Mouse (Mus musculus) CH12.LX (cell line): ENCODE measurements around the gene Ern1. TPM values are rescaled to one million over a fixed set of nuclear protein-coding genes. Genes with fewer than 3 reads are reported as not detected.

ENCODE experiments used
- DNase-seq: peaks from one replicate; pipeline ENCODE4 v3.0.0-alpha.2; 2013; ENCODE audit errors: extremely low read depth
- H3K27ac ChIP-seq: 2 replicates; pipeline ENCODE4 v1.5.1; 2012; ENCODE audit warnings: low read depth, mild to moderate bottlenecking, control low read depth, moderate library complexity; ENCODE audit not compliant: insufficient read depth
- H3K27me3 ChIP-seq: replicated peaks from 2 replicates; pipeline ENCODE3; 2012; ENCODE audit warnings: inconsistent platforms
- H3K36me3 ChIP-seq, 2 experiments: replicated peaks in 1 of 2; 2 replicates each; pipeline versions ENCODE3 to v1.6.1; 2012; ENCODE audit warnings: inconsistent platforms in 1 of 2, low read length in 1 of 2, mild to moderate bottlenecking in 1 of 2, mixed read lengths in 1 of 2, moderate library complexity in 1 of 2; ENCODE audit not compliant: control insufficient read depth in 1 of 2, insufficient read depth in 1 of 2
- H3K4me1 ChIP-seq, 2 experiments: 2 replicates each; pipeline ENCODE4 v1.6.1; 2012; ENCODE audit warnings: inconsistent platforms in 1 of 2, moderate library complexity in 1 of 2; ENCODE audit not compliant: insufficient read depth in 2 of 2, control insufficient read depth in 1 of 2
- H3K4me2 ChIP-seq: 2 replicates; pipeline ENCODE4 v1.6.1; 2012; ENCODE audit warnings: low read depth, mild to moderate bottlenecking, control low read depth; ENCODE audit not compliant: poor library complexity, insufficient read depth, severe bottlenecking
- H3K4me3 ChIP-seq, 3 experiments: fragments of 150-350 bp in 1 of 3; sonication (generic) in 1 of 3; replicated peaks in 1 of 3; 2 replicates each; pipeline versions ENCODE3 to v1.5.1; 2011 to 2012; ENCODE audit warnings: low read depth in 2 of 3, low read length in 2 of 3, mild to moderate bottlenecking in 2 of 3, moderate library complexity in 2 of 3, control low read depth in 1 of 3, improper control_type of control experiment in 1 of 3, inconsistent platforms in 1 of 3, mixed read lengths in 1 of 3; ENCODE audit not compliant: poor library complexity in 1 of 3
- H3K79me2 ChIP-seq: replicated peaks from 2 replicates; pipeline ENCODE4 v1.6.1; 2012; ENCODE audit warnings: mild to moderate bottlenecking, moderate library complexity; ENCODE audit not compliant: control insufficient read depth, poor library complexity, insufficient read depth, severe bottlenecking; ENCODE audit errors: extremely low read depth
- H3K9ac ChIP-seq: 2 replicates; pipeline ENCODE4 v1.6.1; 2012; ENCODE audit warnings: low read depth, mild to moderate bottlenecking, control low read depth, moderate library complexity; ENCODE audit not compliant: insufficient read depth
- H3K9me3 ChIP-seq: replicated peaks from 2 replicates; pipeline ENCODE3; 2012; ENCODE audit warnings: low read length, inconsistent platforms, mixed read lengths
- CTCF ChIP-seq, 2 experiments: IDR thresholded peaks in 1 of 2; conservative IDR thresholded peaks in 1 of 2; 2 replicates each; pipeline ENCODE4 v1.5.1; 2011 to 2012; ENCODE audit warnings: low read depth in 2 of 2, low read length in 2 of 2, improper control_type of control experiment in 1 of 2, inconsistent platforms in 1 of 2, mild to moderate bottlenecking in 1 of 2, moderate library complexity in 1 of 2
- E2F4 ChIP-seq: IDR thresholded peaks from 2 replicates; pipeline ENCODE4 v1.6.1; 2011; ENCODE audit warnings: low read depth, low read length, improper control_type of control experiment; ENCODE audit not compliant: insufficient replicate concordance
- EP300 ChIP-seq: IDR thresholded peaks from 2 replicates; pipeline ENCODE4 v1.6.1; 2011; ENCODE audit warnings: low read length, improper control_type of control experiment
- ETS1 ChIP-seq: conservative IDR thresholded peaks from 2 replicates; pipeline ENCODE4 v1.6.1; 2012; ENCODE audit warnings: low read depth, mild to moderate bottlenecking, inconsistent platforms, low read length, improper control_type of control experiment, moderate library complexity
- GABPA ChIP-seq: IDR thresholded peaks from 2 replicates; pipeline ENCODE4 v1.6.1; 2012; ENCODE audit warnings: low read depth, low read length, improper control_type of control experiment, inconsistent platforms; ENCODE audit not compliant: insufficient replicate concordance
- HCFC1 ChIP-seq: IDR thresholded peaks from 2 replicates; pipeline ENCODE4 v1.6.1; 2012; ENCODE audit warnings: low read depth, mild to moderate bottlenecking, inconsistent platforms, low read length, improper control_type of control experiment
- JUND ChIP-seq: conservative IDR thresholded peaks from 2 replicates; pipeline ENCODE4 v1.6.1; 2011; ENCODE audit warnings: low read depth, low read length, improper control_type of control experiment
- MAFK ChIP-seq: IDR thresholded peaks from 2 replicates; pipeline ENCODE4 v1.6.1; 2011; ENCODE audit warnings: low read length, improper control_type of control experiment; ENCODE audit not compliant: insufficient replicate concordance
- MAX ChIP-seq: IDR thresholded peaks from 2 replicates; pipeline ENCODE4 v1.6.1; 2011; ENCODE audit warnings: low read length, improper control_type of control experiment
- MAZ ChIP-seq: IDR thresholded peaks from 2 replicates; pipeline ENCODE4 v1.6.1; 2012; ENCODE audit warnings: low read depth, mild to moderate bottlenecking, inconsistent platforms, low read length, improper control_type of control experiment, moderate library complexity
- MEF2A ChIP-seq: IDR thresholded peaks from 2 replicates; pipeline ENCODE4 v1.6.1; 2014; ENCODE audit warnings: low read depth, mild to moderate bottlenecking, inconsistent platforms, low read length, improper control_type of control experiment, borderline replicate concordance
- POLR2A ChIP-seq: IDR thresholded peaks from 2 replicates; pipeline ENCODE4 v1.6.1; 2011; ENCODE audit warnings: low read depth, mild to moderate bottlenecking, improper control_type of control experiment, low read length
- POLR2AphosphoS2 ChIP-seq: IDR thresholded peaks from 2 replicates; pipeline ENCODE4 v1.6.1; 2011; ENCODE audit warnings: low read depth, low read length, improper control_type of control experiment
- RAD21 ChIP-seq: IDR thresholded peaks from 2 replicates; pipeline ENCODE4 v1.6.1; 2011; ENCODE audit warnings: low read depth, mild to moderate bottlenecking, low read length, improper control_type of control experiment, moderate library complexity
- SIN3A ChIP-seq: IDR thresholded peaks from 2 replicates; pipeline ENCODE4 v1.6.1; 2012; ENCODE audit warnings: low read length, improper control_type of control experiment, inconsistent platforms
- TBP ChIP-seq: conservative IDR thresholded peaks from 2 replicates; pipeline ENCODE4 v1.6.1; 2011; ENCODE audit warnings: low read depth, low read length, improper control_type of control experiment
- ZMIZ1 ChIP-seq: IDR thresholded peaks from 2 replicates; pipeline ENCODE4 v1.6.1; 2012; ENCODE audit warnings: low read depth, mild to moderate bottlenecking, inconsistent platforms, low read length, improper control_type of control experiment
- ZNF384 ChIP-seq: IDR thresholded peaks from 2 replicates; pipeline ENCODE4 v1.6.1; 2012; ENCODE audit warnings: low read depth, low read length, improper control_type of control experiment, inconsistent platforms
- dilution Hi-C: fragments of 300-500 bp; cut with MboI; formaldehyde crosslinking; loops from 2 replicates; pipeline ENCODE4 v1.14.3; 2020; ENCODE audit warnings: low sequenced_read_pairs; ENCODE audit not compliant: extremely low pct_unique_long_range_greater_than_20kb, extremely low pct_ligation_motif_present
- in situ Hi-C: fragments of 300-500 bp; cut with MboI; formaldehyde crosslinking; loops from 3 replicates; pipeline ENCODE4 v1.14.3; 2019; ENCODE audit warnings: low sequenced_read_pairs, low pct_ligation_motif_present, low pct_unique_long_range_greater_than_20kb, mixed read lengths
- polyA plus RNA-seq: library from polyadenylated mRNA; unstranded; fragments of >175 nt; gene quantifications from 2 replicates; pipeline ENCODE4 v1.2.1, GENCODE M21; 2012; ENCODE audit warnings: low read depth; ENCODE audit not compliant: insufficient read length
- total RNA-seq, 2 experiments: library from RNA; depleted of rRNA; stranded (reverse); fragments of 300-350 nt in 1 of 2; fragments of >200 nt in 1 of 2; gene quantifications; 2 replicates each; pipeline ENCODE4 v1.2.3; 2012 to 2014

Ern1 gene
- total and polyA plus RNA-seq, 3 experiments, result 3.0 to 21.7 (median 7.7) TPM

DNA sequence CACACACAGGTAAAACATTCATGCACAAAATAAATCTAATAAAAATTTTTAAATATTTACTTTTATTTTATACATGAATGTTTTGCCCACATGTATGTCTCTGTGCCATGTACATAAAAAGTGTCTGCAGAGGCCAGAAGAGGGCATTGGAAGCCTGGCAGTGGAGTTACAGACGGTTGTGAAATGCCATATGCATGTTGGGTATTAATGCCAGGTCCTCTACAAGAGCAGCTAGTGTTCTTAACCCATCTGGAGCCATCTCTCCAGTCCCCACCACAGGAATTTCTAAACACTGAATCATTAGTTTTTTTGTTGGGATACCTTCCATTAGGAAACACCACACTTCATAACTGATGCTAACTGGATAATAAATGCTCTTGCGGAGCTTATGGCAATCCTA is 50.1 kb downstream of the Ern1 start:
- Histone ChIP-seq H3K36me3 (peaks cover 40 to 42% of the 10 kb centered on the region in 2 experiments), H3K27ac (no peak overlapping the region), H3K4me2 (no peak overlapping the region), H3K4me3 (no peak overlapping the region), H3K4me1 (peaks cover 6 to 7% of the 10 kb centered on the region in 2 experiments; a peak in 3 of 4 replicates), H3K27me3 (no peaks in the 10 kb centered on the region), H3K9me3 (no peaks in the 10 kb centered on the region), H3K9ac (no peak overlapping the region)
- DNase-seq, result no peak
- in situ Hi-C loops, result no loop called here
- TF ChIP-seq RAD21 (peak; percentile 31), MAFK (no peak), CTCF (conservative IDR thresholded peaks at IDR 0.05 in 1 of 2, IDR thresholded peaks at IDR 0.05 in 1 of 2; ENCODE audit: low read depth in 2 of 2, low read length in 2 of 2) (peak in 1 of 2 experiments; percentile 29; a peak in 1 of 4 replicates)
- TF ChIP-seq, all 38 proteins: peak for 2
- dilution Hi-C loops, result no loop called here
- peaks cover 44% of the 10 kb centered on the region for H3K79me2 ChIP-seq

DNA sequence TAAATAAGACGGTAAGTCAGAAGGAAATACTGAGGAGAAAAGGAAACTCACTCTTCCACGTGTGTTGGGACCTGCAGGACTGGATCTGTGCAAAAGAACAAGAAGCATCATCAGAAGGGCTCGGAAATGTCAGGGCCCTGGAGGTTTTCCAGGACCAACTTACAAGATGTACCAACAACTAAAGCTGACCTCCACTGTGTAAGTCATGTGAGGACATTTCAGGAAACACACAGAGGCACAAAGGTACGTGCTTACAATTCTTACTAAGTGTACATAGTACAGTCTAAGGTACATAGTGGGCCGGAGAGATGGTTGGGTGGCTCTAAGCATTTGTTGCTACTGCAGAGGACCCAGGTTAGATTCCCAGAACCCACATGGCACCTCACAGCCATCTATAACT is 50.6 kb downstream of the Ern1 start:
- H3K36me3 ChIP-seq, result peaks cover 45 to 47% of the 10 kb centered on the region in 2 experiments
- dilution Hi-C loops, result no loop called here
- H3K27ac ChIP-seq, result no peak overlapping the region
- no peak for TF ChIP-seq RAD21
- TF ChIP-seq E2F4, result no peak
- TF ChIP-seq MEF2A, result no peak
- TF ChIP-seq MAZ, result no peak
- no peak for TF ChIP-seq TBP
- no peak for TF ChIP-seq GABPA
- TF ChIP-seq ETS1, result no peak
- TF ChIP-seq MAX, result no peak
- no peak for TF ChIP-seq SIN3A
- TF ChIP-seq ZMIZ1, result no peak
- TF ChIP-seq POLR2AphosphoS2, result no peak
- no peak for TF ChIP-seq HCFC1
- TF ChIP-seq ZNF384, result no peak
- no peak for TF ChIP-seq JUND
- no peak for TF ChIP-seq EP300
- no peak for TF ChIP-seq POLR2A
- TF ChIP-seq, all 38 proteins: peak for 0
- DNase-seq, result no peak
- H3K27me3 ChIP-seq, result no peaks in the 10 kb centered on the region
- no peak overlapping the region for H3K9ac ChIP-seq
- H3K79me2 ChIP-seq, result peaks cover 43% of the 10 kb centered on the region
- no peak overlapping the region for H3K4me2 ChIP-seq
- no peaks in the 10 kb centered on the region for H3K9me3 ChIP-seq
- in situ Hi-C loops, result no loop called here
- peaks cover 6 to 7% of the 10 kb centered on the region in 2 experiments; a peak in 3 of 4 replicates for H3K4me1 ChIP-seq
- H3K4me3 ChIP-seq, result no peak overlapping the region
